Mouse (Mus musculus) kidney, adult 2 months (tissue): Measurements from ENCODE around the gene 4930544G11Rik.

ENCODE experiments used
- CTCF ChIP-seq: fragments of 200-500 bp; conservative IDR thresholded peaks from 2 replicates; pipeline ENCODE4 v1.5.1; 2011; ENCODE audit warnings: low read depth, mild to moderate bottlenecking, control low read depth, low read length, moderate library complexity, mixed read lengths; ENCODE audit not compliant: insufficient read depth, insufficient read length
- POLR2A ChIP-seq: fragments of 200-500 bp; IDR thresholded peaks from one replicate; pipeline ENCODE4 v1.6.1; 2011; ENCODE audit warnings: low read depth, low read length, control low read depth

- TF ChIP-seq CTCF (no peak), POLR2A (no peak)
These were observed 39.7 kb downstream of the 4930544G11Rik start for GRCm38 (mm10) chr6:65992081-65992480.
